Mouse (Mus musculus): ENCODE results near the gene Alpl. TPM values are rescaled to one million over a fixed set of nuclear protein-coding genes. Genes with fewer than 3 reads are reported as not detected.

Gene Alpl
- polyA plus RNA-seq, 1 experiment from 2014 or later = 9.8 TPM

GRCm38 (mm10) chr4:137791440-137791839 is 4.7 kb downstream of the Alpl start:
- no peaks in the 10 kb centered on the region for H3K36me3 ChIP-seq (ENCODE audit: control insufficient read depth, insufficient read depth, low read length)
- WGBS = 30% methylated on average over 7 of the region's 7 CpGs
- no peak overlapping the region for H3K9ac ChIP-seq (ENCODE audit: low read length)
- peaks cover 12% of the 10 kb centered on the region for H3K4me1 ChIP-seq (ENCODE audit: control insufficient read depth, insufficient read depth, low read length)
- no peak for ATAC-seq (ENCODE audit: insufficient read depth, low FRiP score)
- no peak overlapping the region for H3K27ac ChIP-seq (ENCODE audit: low read length)
- H3K4me2 ChIP-seq (ENCODE audit: low read depth, low read length) = no peak overlapping the region
- H3K4me3 ChIP-seq (replicated peaks; ENCODE audit: low read length) = no peak overlapping the region
- H3K27me3 ChIP-seq (ENCODE audit: control insufficient read depth, insufficient read depth, low read length) = no peaks in the 10 kb centered on the region; the same call in none of the 2 replicates
- H3K9me3 ChIP-seq (replicated peaks; ENCODE audit: control insufficient read depth, low read length) = no peaks in the 10 kb centered on the region

DNA sequence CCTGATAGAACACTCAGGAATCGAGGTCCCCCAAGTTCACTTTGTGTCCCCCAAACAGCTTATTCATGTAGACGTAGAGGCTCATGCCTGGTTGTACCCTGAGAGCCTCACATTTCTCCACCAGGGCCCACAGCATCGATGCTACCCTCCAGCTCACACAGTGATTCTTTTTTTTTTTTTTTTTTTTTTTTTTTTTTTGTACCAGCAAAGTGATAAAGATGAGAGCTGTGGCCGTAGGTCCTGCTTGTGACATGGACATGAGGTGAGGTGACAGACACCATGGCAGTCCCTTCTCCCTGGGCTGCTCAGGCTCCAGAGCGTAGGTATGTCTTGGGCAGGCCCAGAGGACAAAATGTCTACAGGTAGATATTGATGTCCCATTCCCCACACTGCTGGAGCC is 5.2 kb downstream of the Alpl start:
- WGBS = 81% methylated on average over 5 of the region's 5 CpGs
- H3K9me3 ChIP-seq (replicated peaks; ENCODE audit: control insufficient read depth, low read length) = no peaks in the 10 kb centered on the region
- no peak overlapping the region for H3K4me2 ChIP-seq (ENCODE audit: low read depth, low read length)
- no peak for ATAC-seq (ENCODE audit: insufficient read depth, low FRiP score)
- H3K27ac ChIP-seq (ENCODE audit: low read length) = no peak overlapping the region
- no peaks in the 10 kb centered on the region; the same call in none of the 2 replicates for H3K27me3 ChIP-seq (ENCODE audit: control insufficient read depth, insufficient read depth, low read length)
- peaks cover 9% of the 10 kb centered on the region for H3K4me1 ChIP-seq (ENCODE audit: control insufficient read depth, insufficient read depth, low read length)
- no peaks in the 10 kb centered on the region for H3K36me3 ChIP-seq (ENCODE audit: control insufficient read depth, insufficient read depth, low read length)
- no peak overlapping the region for H3K9ac ChIP-seq (ENCODE audit: low read length)
- H3K4me3 ChIP-seq (replicated peaks; ENCODE audit: low read length) = no peak overlapping the region

- 55% methylated on average over 7 of the region's 7 CpGs for WGBS
- Histone ChIP-seq H3K9ac (ENCODE audit: low read length) (no peak overlapping the region), H3K4me1 (ENCODE audit: control insufficient read depth, insufficient read depth, low read length) (peaks cover 8% of the 10 kb centered on the region; the same call in 1 of the 2 replicates), H3K36me3 (ENCODE audit: control insufficient read depth, insufficient read depth, low read length) (no peaks in the 10 kb centered on the region), H3K27me3 (ENCODE audit: control insufficient read depth, insufficient read depth, low read length) (no peaks in the 10 kb centered on the region), H3K27ac (ENCODE audit: low read length) (no peak overlapping the region), H3K9me3 (replicated peaks; ENCODE audit: control insufficient read depth, low read length) (no peaks in the 10 kb centered on the region), H3K4me2 (ENCODE audit: low read depth, low read length) (no peak overlapping the region), H3K4me3 (replicated peaks; ENCODE audit: low read length) (no peak overlapping the region)
- no peak for ATAC-seq (ENCODE audit: insufficient read depth, low FRiP score)
Measured at GRCm38 (mm10) chr4:137788511-137789049, 7.6 kb downstream of the Alpl start.

- no peaks in the 10 kb centered on the region for H3K36me3 ChIP-seq (ENCODE audit: control insufficient read depth, insufficient read depth, low read length)
- 79% methylated on average over 7 of the region's 7 CpGs for WGBS
- no peak overlapping the region for H3K4me3 ChIP-seq (replicated peaks; ENCODE audit: low read length)
- H3K9ac ChIP-seq (ENCODE audit: low read length) = no peak overlapping the region
- no peak overlapping the region for H3K27ac ChIP-seq (ENCODE audit: low read length)
- no peaks in the 10 kb centered on the region for H3K27me3 ChIP-seq (ENCODE audit: control insufficient read depth, insufficient read depth, low read length)
- H3K9me3 ChIP-seq (replicated peaks; ENCODE audit: control insufficient read depth, low read length) = no peaks in the 10 kb centered on the region
- no peak overlapping the region for H3K4me2 ChIP-seq (ENCODE audit: low read depth, low read length)
- peaks cover 8% of the 10 kb centered on the region; the same call in 1 of the 2 replicates for H3K4me1 ChIP-seq (ENCODE audit: control insufficient read depth, insufficient read depth, low read length)
- ATAC-seq (ENCODE audit: insufficient read depth, low FRiP score) = no peak
Measured at GRCm38 (mm10) chr4:137787589-137788289, 8.4 kb downstream of the Alpl start.

- Histone ChIP-seq H3K4me2 (ENCODE audit: low read depth, low read length) (no peak overlapping the region), H3K9ac (ENCODE audit: low read length) (no peak overlapping the region), H3K4me1 (ENCODE audit: control insufficient read depth, insufficient read depth, low read length) (peaks cover 8% of the 10 kb centered on the region; the same call in 1 of the 2 replicates), H3K27me3 (ENCODE audit: control insufficient read depth, insufficient read depth, low read length) (no peaks in the 10 kb centered on the region), H3K36me3 (ENCODE audit: control insufficient read depth, insufficient read depth, low read length) (no peaks in the 10 kb centered on the region), H3K4me3 (replicated peaks; ENCODE audit: low read length) (no peak overlapping the region), H3K9me3 (replicated peaks; ENCODE audit: control insufficient read depth, low read length) (no peaks in the 10 kb centered on the region), H3K27ac (ENCODE audit: low read length) (no peak overlapping the region)
- 66% methylated on average over 6 of the region's 6 CpGs for WGBS
- ATAC-seq (ENCODE audit: insufficient read depth, low FRiP score) = no peak
Measured at GRCm38 (mm10) chr4:137786488-137786887, 9.7 kb downstream of the Alpl start.

- 76% methylated on average over 6 of the region's 6 CpGs for WGBS
- ATAC-seq (ENCODE audit: insufficient read depth, low FRiP score) = no peak
- Histone ChIP-seq H3K27ac (ENCODE audit: low read length) (no peak overlapping the region), H3K36me3 (ENCODE audit: control insufficient read depth, insufficient read depth, low read length) (no peaks in the 10 kb centered on the region), H3K4me3 (replicated peaks; ENCODE audit: low read length) (no peak overlapping the region), H3K4me2 (ENCODE audit: low read depth, low read length) (no peak overlapping the region), H3K9me3 (replicated peaks; ENCODE audit: control insufficient read depth, low read length) (no peaks in the 10 kb centered on the region), H3K27me3 (ENCODE audit: control insufficient read depth, insufficient read depth, low read length) (no peaks in the 10 kb centered on the region), H3K4me1 (ENCODE audit: control insufficient read depth, insufficient read depth, low read length) (peaks cover 8% of the 10 kb centered on the region; the same call in 1 of the 2 replicates), H3K9ac (ENCODE audit: low read length) (no peak overlapping the region)
Measured at GRCm38 (mm10) chr4:137785270-137785669, 10.9 kb downstream of the Alpl start.

- no peak overlapping the region for H3K27ac ChIP-seq (ENCODE audit: low read length)
- 71% methylated on average over 6 of the region's 6 CpGs for WGBS
- no peak overlapping the region for H3K4me2 ChIP-seq (ENCODE audit: low read depth, low read length)
- H3K9me3 ChIP-seq (replicated peaks; ENCODE audit: control insufficient read depth, low read length) = no peaks in the 10 kb centered on the region
- no peaks in the 10 kb centered on the region for H3K36me3 ChIP-seq (ENCODE audit: control insufficient read depth, insufficient read depth, low read length)
- H3K27me3 ChIP-seq (ENCODE audit: control insufficient read depth, insufficient read depth, low read length) = no peaks in the 10 kb centered on the region
- H3K4me1 ChIP-seq (ENCODE audit: control insufficient read depth, insufficient read depth, low read length) = peaks cover 8% of the 10 kb centered on the region; the same call in 1 of the 2 replicates
- no peak overlapping the region for H3K9ac ChIP-seq (ENCODE audit: low read length)
- ATAC-seq (ENCODE audit: insufficient read depth, low FRiP score) = no peak
- no peak overlapping the region for H3K4me3 ChIP-seq (replicated peaks; ENCODE audit: low read length)
Measured at GRCm38 (mm10) chr4:137784741-137785140, 11.4 kb downstream of the Alpl start.

GRCm38 (mm10) chr4:137783541-137784191 is 12.5 kb downstream of the Alpl start:
- H3K36me3 ChIP-seq (ENCODE audit: control insufficient read depth, insufficient read depth, low read length) = no peaks in the 10 kb centered on the region
- H3K27me3 ChIP-seq (ENCODE audit: control insufficient read depth, insufficient read depth, low read length) = no peaks in the 10 kb centered on the region
- H3K9me3 ChIP-seq (replicated peaks; ENCODE audit: control insufficient read depth, low read length) = no peaks in the 10 kb centered on the region
- H3K4me1 ChIP-seq (ENCODE audit: control insufficient read depth, insufficient read depth, low read length) = peaks cover 8% of the 10 kb centered on the region; the same call in 1 of the 2 replicates
- H3K4me2 ChIP-seq (ENCODE audit: low read depth, low read length) = no peak overlapping the region
- peak; percentile 52; the same call in 1 of the 2 replicates for ATAC-seq (ENCODE audit: insufficient read depth, low FRiP score)
- H3K4me3 ChIP-seq (replicated peaks; ENCODE audit: low read length) = no peak overlapping the region
- H3K27ac ChIP-seq (ENCODE audit: low read length) = no peak overlapping the region
- H3K9ac ChIP-seq (ENCODE audit: low read length) = peak overlapping the region; percentile 27; the same call in 1 of the 2 replicates
- 37% methylated on average over 9 of the region's 9 CpGs for WGBS

- Histone ChIP-seq H3K4me3 (replicated peaks; ENCODE audit: low read length) (no peak overlapping the region), H3K36me3 (ENCODE audit: control insufficient read depth, insufficient read depth, low read length) (no peaks in the 10 kb centered on the region), H3K4me1 (ENCODE audit: control insufficient read depth, insufficient read depth, low read length) (0 out of 2 replicates have a peak, but pooled peaks cover 3% of the 10 kb centered on the region), H3K4me2 (ENCODE audit: low read depth, low read length) (no peak overlapping the region), H3K9ac (ENCODE audit: low read length) (no peak overlapping the region), H3K9me3 (replicated peaks; ENCODE audit: control insufficient read depth, low read length) (no peaks in the 10 kb centered on the region), H3K27ac (ENCODE audit: low read length) (no peak overlapping the region), H3K27me3 (ENCODE audit: control insufficient read depth, insufficient read depth, low read length) (no peaks in the 10 kb centered on the region)
- 61% methylated on average over 5 of the region's 5 CpGs for WGBS
- ATAC-seq (ENCODE audit: insufficient read depth, low FRiP score) = no peak
Measured at GRCm38 (mm10) chr4:137781949-137782348, 14.2 kb downstream of the Alpl start.
